Mouse (Mus musculus) MEL (cell line): Measurements from ENCODE around the gene Nt5c1a.

ENCODE experiments used
- CTCF ChIP-seq, 3 experiments: IDR thresholded peaks in 2 of 3; conservative IDR thresholded peaks in 1 of 3; 2 replicates each; pipeline ENCODE4 v1.5.1; 2011 to 2012; ENCODE audit warnings: low read length in 3 of 3, low read depth in 2 of 3, mild to moderate bottlenecking in 2 of 3, improper control_type of control experiment in 1 of 3, inconsistent platforms in 1 of 3, mixed read lengths in 1 of 3, moderate library complexity in 1 of 3; ENCODE audit not compliant: control insufficient read depth in 1 of 3, insufficient read depth in 1 of 3, poor library complexity in 1 of 3, severe bottlenecking in 1 of 3
- E2F4 ChIP-seq: IDR thresholded peaks from 2 replicates; pipeline ENCODE4 v1.6.1; 2011; ENCODE audit warnings: low read depth, low read length, improper control_type of control experiment, borderline replicate concordance
- POLR2A ChIP-seq, 2 experiments: IDR thresholded peaks; 2 replicates each; pipeline ENCODE4 v1.6.1; 2011 to 2012; ENCODE audit warnings: low read length in 2 of 2, mild to moderate bottlenecking in 2 of 2, control low read depth in 1 of 2, improper control_type of control experiment in 1 of 2, low read depth in 1 of 2, moderate library complexity in 1 of 2; ENCODE audit not compliant: control insufficient read depth in 1 of 2, insufficient read depth in 1 of 2, poor library complexity in 1 of 2

- no peak for TF ChIP-seq POLR2A (IDR thresholded peaks at IDR 0.05; ENCODE audit: control insufficient read depth in 1 of 2, insufficient read depth in 1 of 2, low read depth in 1 of 2, low read length in 2 of 2, poor library complexity in 1 of 2)
- TF ChIP-seq E2F4, result no peak
- TF ChIP-seq CTCF (IDR thresholded peaks at IDR 0.05 in 2 of 3, conservative IDR thresholded peaks at IDR 0.05 in 1 of 3; ENCODE audit: control insufficient read depth in 1 of 3, insufficient read depth in 1 of 3, low read depth in 2 of 3, low read length in 3 of 3, poor library complexity in 1 of 3, severe bottlenecking in 1 of 3), result no peak
These were observed 48.3 kb upstream of the Nt5c1a start for GRCm38 (mm10) chr4:123152976-123153375.
